Mouse (Mus musculus) bone marrow macrophage, adult 2 months (primary cell): ENCODE data around the gene Nhlrc2. TPM values are rescaled to one million over a fixed set of nuclear protein-coding genes. Genes with fewer than 3 reads are reported as not detected.

Experiments used
- H3K27ac ChIP-seq: 2 replicates; pipeline ENCODE4 v1.5.1; 2012; ENCODE audit warnings: low read depth, low read length; ENCODE audit not compliant: insufficient read depth
- H3K4me1 ChIP-seq: 2 replicates; pipeline ENCODE4 v1.6.1; 2012; ENCODE audit warnings: low read length; ENCODE audit not compliant: control insufficient read depth, insufficient read depth
- H3K4me3 ChIP-seq: 2 replicates; pipeline ENCODE4 v1.5.1; 2012; ENCODE audit warnings: mild to moderate bottlenecking, low read length, moderate library complexity; ENCODE audit not compliant: insufficient read depth
- CTCF ChIP-seq: IDR thresholded peaks from 2 replicates; pipeline ENCODE4 v1.5.1; 2012; ENCODE audit warnings: low read depth, mild to moderate bottlenecking, low read length, moderate library complexity
- POLR2A ChIP-seq: IDR thresholded peaks from 2 replicates; pipeline ENCODE4 v1.6.1; 2012; ENCODE audit warnings: mild to moderate bottlenecking, low read depth, low read length, borderline replicate concordance
- polyA plus RNA-seq: library from polyadenylated mRNA; stranded (reverse); fragments of >200 nt; gene quantifications from 2 replicates; pipeline ENCODE4 v1.2.4, GENCODE M21; 2012; ENCODE audit not compliant: missing spikeins, insufficient read depth, insufficient read length

The Nhlrc2 gene
- polyA plus RNA-seq, 1 experiment: 11.3 TPM

DNA sequence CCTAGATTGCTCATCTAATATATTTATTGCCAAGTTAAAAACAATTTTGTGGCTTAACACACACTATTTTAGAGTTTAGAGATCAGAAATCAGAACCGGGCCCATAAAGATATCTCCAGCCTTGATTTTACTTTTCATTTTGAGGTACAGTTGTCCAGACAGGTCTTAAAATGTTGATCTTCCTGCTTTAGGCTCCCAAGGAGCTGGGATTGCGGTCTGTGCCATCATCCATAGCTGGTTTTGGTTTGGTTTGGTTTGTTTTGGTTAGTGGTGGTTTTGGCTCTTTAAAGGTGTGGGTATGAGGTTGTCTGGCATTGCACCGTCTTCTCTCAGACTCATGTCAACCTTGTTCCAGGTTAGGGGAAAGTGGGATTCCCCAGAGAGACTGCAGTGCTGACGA lies 103.2 kb downstream of the Nhlrc2 start:
- no peak overlapping the region for H3K4me3 ChIP-seq
- TF ChIP-seq POLR2A (no peak), CTCF (no peak)
- no peaks in the 10 kb centered on the region for H3K4me1 ChIP-seq
- no peak overlapping the region for H3K27ac ChIP-seq

DNA sequence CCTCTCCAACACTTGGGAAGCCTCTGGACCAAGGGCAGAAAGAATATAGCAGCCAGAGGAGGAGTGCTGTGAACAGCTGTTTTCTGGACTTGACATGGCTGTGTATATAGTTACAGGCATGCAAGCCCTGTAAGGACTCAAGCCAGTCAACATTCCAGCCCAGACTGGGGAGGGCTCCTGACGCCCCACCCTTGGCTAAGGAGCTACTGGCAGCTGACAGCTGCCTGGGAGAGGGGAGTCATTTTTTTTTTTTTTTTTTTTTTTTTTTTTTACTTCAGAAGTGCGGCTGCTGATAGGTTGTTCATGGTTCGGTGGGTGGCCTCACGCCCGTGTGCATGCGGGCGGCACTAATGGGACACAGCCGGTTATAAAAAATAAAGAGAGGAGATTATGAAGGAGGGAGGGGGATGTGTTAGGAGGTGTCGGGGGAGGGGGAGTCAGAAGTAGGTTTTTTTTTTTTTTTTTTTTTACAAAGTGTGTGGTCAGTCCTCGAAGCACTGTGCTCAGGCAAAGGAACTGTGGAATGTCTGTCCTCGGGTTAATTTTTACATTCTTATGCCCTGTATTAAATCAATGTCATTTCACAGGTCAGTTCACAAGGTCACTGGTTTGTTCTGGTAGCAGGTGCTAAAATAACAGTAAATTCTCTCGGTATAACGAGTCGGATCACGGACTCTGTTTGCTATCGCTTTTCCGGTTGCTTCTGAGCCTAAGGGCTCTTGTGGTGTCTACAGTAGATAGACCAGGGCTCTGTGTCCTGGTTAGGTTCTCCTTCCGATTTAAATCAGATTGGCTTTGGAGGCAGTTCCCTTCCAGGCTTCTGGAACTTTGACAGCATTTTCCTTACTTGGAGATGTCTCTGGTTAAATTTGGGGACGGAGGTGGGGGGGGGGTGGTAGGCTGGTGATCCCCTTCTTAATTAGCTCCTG lies 104.2 kb downstream of the Nhlrc2 start:
- H3K27ac ChIP-seq: no peak overlapping the region
- no peak for TF ChIP-seq POLR2A
- H3K4me3 ChIP-seq: no peak overlapping the region
- no peaks in the 10 kb centered on the region for H3K4me1 ChIP-seq

Other genes with a start within 250 kb of the Nhlrc2 start
- 0.15 and 0.36 TPM in 2 replicates for gene Nrap, start 158.2 kb upstream of the Nhlrc2 start, polyA plus RNA-seq
- 13.7 and 17.6 TPM in 2 replicates for gene Casp7, start 151.1 kb upstream of the Nhlrc2 start, polyA plus RNA-seq
- not detected in 2 replicates for gene Plekhs1, start 86.6 kb upstream of the Nhlrc2 start, polyA plus RNA-seq
- gene Dclre1a, start within 50 bp of the Nhlrc2 start, polyA plus RNA-seq: 13.5 and 19.2 TPM in 2 replicates
- not detected in 2 replicates for gene Adrb1, start 173.9 kb downstream of the Nhlrc2 start, polyA plus RNA-seq